Mouse (Mus musculus) kidney, adult 2 months (tissue): ENCODE data around the gene Cd55.

Experiments used
- CTCF ChIP-seq: fragments of 200-500 bp; conservative IDR thresholded peaks from 2 replicates; pipeline ENCODE4 v1.5.1; 2011; ENCODE audit warnings: low read depth, mild to moderate bottlenecking, control low read depth, low read length, moderate library complexity, mixed read lengths; ENCODE audit not compliant: insufficient read depth, insufficient read length
- POLR2A ChIP-seq: fragments of 200-500 bp; IDR thresholded peaks from one replicate; pipeline ENCODE4 v1.6.1; 2011; ENCODE audit warnings: low read depth, low read length, control low read depth

DNA sequence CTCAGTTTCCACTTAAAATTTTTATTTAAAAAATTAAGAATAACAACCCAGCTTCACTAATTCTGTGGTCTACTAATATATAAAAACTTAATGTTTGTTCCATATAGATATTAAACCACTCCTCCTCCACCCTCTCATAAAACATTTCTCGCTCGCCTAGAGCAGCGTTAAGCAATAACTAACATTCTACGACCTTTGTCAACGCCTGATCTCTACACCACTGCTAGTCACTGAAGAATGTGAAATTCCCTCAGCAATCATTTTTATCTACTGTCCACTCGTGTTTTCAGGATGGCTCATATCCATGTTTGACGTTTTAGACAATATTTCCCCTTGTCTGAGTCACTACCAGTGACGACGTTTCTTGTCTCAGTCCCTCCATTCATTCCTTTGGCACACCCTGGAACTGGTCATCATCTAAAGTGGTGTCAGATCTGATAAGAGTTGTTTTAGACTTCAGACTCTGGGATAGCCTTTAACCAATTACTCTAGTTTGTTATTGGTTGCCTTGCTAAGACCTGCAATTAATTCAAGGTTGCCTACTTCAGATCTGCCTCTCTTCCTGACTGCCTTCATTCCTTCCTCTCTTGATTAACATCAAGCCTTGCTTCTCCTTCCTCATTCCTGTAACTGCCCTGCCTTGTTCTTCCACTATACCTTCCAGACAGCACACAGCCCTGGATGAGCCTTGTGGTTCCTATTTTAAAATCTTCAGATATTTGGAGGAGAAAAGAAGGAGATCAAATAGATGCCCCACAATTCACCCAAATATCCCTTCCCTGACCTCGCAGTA lies 23.5 kb upstream of the Cd55 start:
- no peak for TF ChIP-seq CTCF
- TF ChIP-seq POLR2A, result no peak
